Mouse (Mus musculus) embryonic facial prominence, embryonic 12.5 days (tissue): ENCODE results near the gene E130114P18Rik. TPM values are rescaled to one million over a fixed set of nuclear protein-coding genes. Genes with fewer than 3 reads are reported as not detected.

Experiments used
- ATAC-seq: fragments of 200-750 bp; cut with Nextera tagmentation; 2 replicates; pipeline ENCODE4 v1.8.0; 2017; ENCODE audit not compliant: insufficient number of reproducible peaks, insufficient read depth, low FRiP score, low TSS enrichment
- H3K27ac ChIP-seq: fragments of 300-500 bp; sonication (generic); 2 replicates; pipeline ENCODE4 v1.5.1; 2016; ENCODE audit warnings: mild to moderate bottlenecking
- H3K27me3 ChIP-seq: fragments of 300-500 bp; sonication (generic); 2 replicates; pipeline ENCODE4 v1.6.1; 2016; ENCODE audit warnings: mild to moderate bottlenecking, moderate library complexity
- H3K36me3 ChIP-seq: fragments of 300-500 bp; sonication (generic); 2 replicates; pipeline ENCODE4 v1.6.1; 2016; ENCODE audit warnings: mild to moderate bottlenecking
- H3K4me1 ChIP-seq: fragments of 300-500 bp; sonication (generic); 2 replicates; pipeline ENCODE4 v1.6.1; 2016
- H3K4me2 ChIP-seq: fragments of 300-500 bp; sonication (generic); replicated peaks from 2 replicates; pipeline ENCODE4 v1.6.1; 2016; ENCODE audit warnings: mild to moderate bottlenecking, moderate library complexity
- H3K4me3 ChIP-seq: fragments of 300-500 bp; sonication (generic); 2 replicates; pipeline ENCODE4 v1.5.1; 2016; ENCODE audit warnings: mild to moderate bottlenecking
- H3K9ac ChIP-seq: fragments of 300-500 bp; sonication (generic); 2 replicates; pipeline ENCODE4 v1.6.1; 2016; ENCODE audit warnings: mild to moderate bottlenecking, moderate library complexity
- H3K9me3 ChIP-seq: fragments of 300-500 bp; sonication (generic); 2 replicates; pipeline ENCODE4 v1.6.1; 2016; ENCODE audit warnings: mild to moderate bottlenecking, moderate library complexity
- WGBS: fragments of 180-500 bp; shearing (Covaris S2); methylation state at CpG from one replicate; pipeline ENCODE4 v1.1.7; 2016; 5-methylcytosine and 5-hydroxymethylcytosine counted together
- polyA plus RNA-seq: library from polyadenylated mRNA; unstranded; fragments of >200 nt; fragmentation: Nextera tagmentation; extraction: Ambion mirVana; gene quantifications from 2 replicates; pipeline ENCODE4 v1.2.1, GENCODE M21; 2016

Gene E130114P18Rik
- 7.5 and 8.7 TPM in 2 replicates for polyA plus RNA-seq

DNA sequence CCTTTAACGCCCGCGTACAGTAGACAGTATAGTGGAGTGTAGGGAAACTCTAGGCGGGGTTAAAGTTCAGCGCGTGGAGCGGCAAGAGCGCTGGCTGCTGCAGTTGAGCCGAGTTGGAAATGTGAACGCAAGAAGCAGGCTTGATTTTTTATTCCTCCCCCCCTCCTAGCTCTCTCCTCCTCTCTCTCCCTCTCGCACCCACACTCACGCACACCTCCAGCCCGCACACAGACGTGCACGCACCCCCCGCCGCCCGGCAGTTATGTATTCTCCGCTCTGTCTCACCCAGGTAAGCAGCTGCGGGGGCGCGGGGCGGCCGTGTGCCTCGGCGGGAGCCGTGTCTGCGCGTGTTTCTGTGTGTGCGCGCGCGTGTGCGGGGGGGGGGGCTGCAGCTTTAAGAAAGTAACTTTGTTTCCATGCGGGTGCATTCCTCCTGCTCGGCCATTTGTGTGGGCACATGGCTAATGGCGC is at the start of gene E130114P18Rik:
E130114P18Rik (minus strand) TSS at position 373 of the 471 bp plus-strand sequence.
- WGBS, result 1% methylated on average over 33 of the region's 37 CpGs
- Histone ChIP-seq H3K4me1 (peaks cover 23% of the 10 kb centered on the region), H3K27me3 (peaks cover 4% of the 10 kb centered on the region; the same call in 1 of the 2 replicates)

DNA sequence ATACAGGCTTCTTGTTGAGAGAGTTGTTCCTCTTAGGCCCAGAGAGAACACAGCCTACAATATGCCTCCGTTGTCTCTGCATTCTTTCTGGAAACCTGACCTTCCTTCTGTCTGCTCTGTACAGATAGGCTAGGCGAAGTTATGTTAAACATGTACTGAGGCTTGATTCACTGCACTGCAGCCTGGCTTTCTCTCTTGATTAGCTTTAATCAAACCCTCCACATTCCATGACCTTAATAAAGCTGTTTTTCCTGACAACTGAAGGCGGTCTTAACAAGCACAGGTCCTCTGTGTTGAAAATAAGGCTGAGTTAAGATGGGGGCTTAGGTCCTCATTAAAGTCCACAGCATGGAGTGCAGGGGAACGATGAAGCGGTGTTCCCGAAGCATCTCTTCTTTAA is 49.2 kb upstream of the E130114P18Rik start:
- Histone ChIP-seq H3K9ac (no peak overlapping the region), H3K4me2 (no peak overlapping the region), H3K27me3 (no peaks in the 10 kb centered on the region), H3K4me3 (no peak overlapping the region), H3K9me3 (no peaks in the 10 kb centered on the region), H3K36me3 (no peaks in the 10 kb centered on the region), H3K27ac (peak overlapping the region; percentile 63), H3K4me1 (peaks cover 48% of the 10 kb centered on the region)
- no peak for ATAC-seq
- WGBS, result 43% methylated on average over 6 of the region's 6 CpGs

More for the DNA sequence above, at the start of gene E130114P18Rik:
- peak within 1 kb of the TSS; percentile 99 for H3K9ac ChIP-seq
- peak within 1 kb of the TSS; percentile 77 for H3K4me2 ChIP-seq
- peak within 1 kb of the TSS; percentile 96 for H3K4me3 ChIP-seq
- H3K36me3 ChIP-seq, result peaks cover 3% of the 10 kb centered on the region; the same call in 1 of the 2 replicates
- peak; percentile 65 for ATAC-seq
- H3K9me3 ChIP-seq, result no peaks in the 10 kb centered on the region
- peak within 1 kb of the TSS; percentile 95 for H3K27ac ChIP-seq

GRCm38 (mm10) chr4:97825841-97826240 is 48.0 kb upstream of the E130114P18Rik start:
- H3K27ac ChIP-seq, result 0 out of 2 replicates have a peak overlapping the region, but pooled peaks have one; percentile 46
- H3K4me3 ChIP-seq, result no peak overlapping the region
- H3K27me3 ChIP-seq, result no peaks in the 10 kb centered on the region
- H3K36me3 ChIP-seq, result no peaks in the 10 kb centered on the region
- WGBS, result 68% methylated on average over 4 of the region's 4 CpGs
- peaks cover 48% of the 10 kb centered on the region for H3K4me1 ChIP-seq
- no peak overlapping the region for H3K9ac ChIP-seq
- no peak overlapping the region for H3K4me2 ChIP-seq
- no peaks in the 10 kb centered on the region for H3K9me3 ChIP-seq
- ATAC-seq, result no peak

GRCm38 (mm10) chr4:97825432-97825831 is 47.6 kb upstream of the E130114P18Rik start:
- no peaks in the 10 kb centered on the region for H3K36me3 ChIP-seq
- 70% methylated on average over 4 of the region's 4 CpGs for WGBS
- H3K4me3 ChIP-seq, result no peak overlapping the region
- H3K9ac ChIP-seq, result no peak overlapping the region
- no peak overlapping the region for H3K27ac ChIP-seq
- no peaks in the 10 kb centered on the region for H3K27me3 ChIP-seq
- no peak overlapping the region for H3K4me2 ChIP-seq
- H3K9me3 ChIP-seq, result no peaks in the 10 kb centered on the region
- peaks cover 48% of the 10 kb centered on the region for H3K4me1 ChIP-seq
- ATAC-seq, result no peak

- peaks cover 47% of the 10 kb centered on the region for H3K4me1 ChIP-seq
- no peak overlapping the region for H3K4me3 ChIP-seq
- H3K9me3 ChIP-seq, result no peaks in the 10 kb centered on the region
- H3K27ac ChIP-seq, result no peak overlapping the region
- H3K27me3 ChIP-seq, result no peaks in the 10 kb centered on the region
- 68% methylated on average over 4 of the region's 4 CpGs for WGBS
- no peak overlapping the region for H3K9ac ChIP-seq
- H3K4me2 ChIP-seq, result no peak overlapping the region
- H3K36me3 ChIP-seq, result no peaks in the 10 kb centered on the region
- ATAC-seq, result no peak
These were observed 46.6 kb upstream of the E130114P18Rik start for GRCm38 (mm10) chr4:97824451-97824850.

DNA sequence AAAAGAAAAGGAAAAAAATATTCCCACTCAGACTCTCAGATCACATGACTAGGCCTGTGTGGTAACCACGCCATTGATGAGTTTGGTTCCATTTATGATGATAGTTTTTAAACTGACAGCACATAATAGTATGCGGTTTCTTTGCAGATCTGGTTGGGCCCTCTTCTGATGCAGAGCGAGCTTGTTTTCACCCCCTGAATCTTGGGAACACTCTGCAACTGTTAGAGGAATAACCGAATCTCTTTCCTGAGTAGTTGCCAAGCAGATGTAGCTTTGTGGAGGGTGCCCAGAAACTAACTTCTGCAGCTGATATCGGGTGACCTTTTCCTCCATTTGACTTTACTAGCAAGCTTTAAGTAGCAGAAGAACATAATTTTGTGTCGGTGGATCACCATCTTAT is 45.6 kb upstream of the E130114P18Rik start:
- H3K27me3 ChIP-seq, result no peaks in the 10 kb centered on the region
- no peak overlapping the region for H3K4me3 ChIP-seq
- WGBS, result 86% methylated on average over 6 of the region's 6 CpGs
- peaks cover 52% of the 10 kb centered on the region for H3K4me1 ChIP-seq
- H3K27ac ChIP-seq, result no peak overlapping the region
- no peak for ATAC-seq
- H3K9me3 ChIP-seq, result no peaks in the 10 kb centered on the region
- H3K4me2 ChIP-seq, result no peak overlapping the region
- no peaks in the 10 kb centered on the region for H3K36me3 ChIP-seq
- no peak overlapping the region for H3K9ac ChIP-seq

- Histone ChIP-seq H3K27me3 (no peaks in the 10 kb centered on the region), H3K4me1 (peaks cover 46% of the 10 kb centered on the region), H3K9me3 (no peaks in the 10 kb centered on the region), H3K27ac (no peak overlapping the region), H3K36me3 (no peaks in the 10 kb centered on the region), H3K4me2 (no peak overlapping the region), H3K4me3 (no peak overlapping the region), H3K9ac (no peak overlapping the region)
- WGBS, result 83% methylated on average over 4 of the region's 4 CpGs
- ATAC-seq, result no peak
These were observed 43.8 kb upstream of the E130114P18Rik start for GRCm38 (mm10) chr4:97821556-97822251.

GRCm38 (mm10) chr4:97820474-97821259 is 42.8 kb upstream of the E130114P18Rik start:
- Histone ChIP-seq H3K27me3 (no peaks in the 10 kb centered on the region), H3K27ac (no peak overlapping the region), H3K9ac (no peak overlapping the region), H3K4me2 (no peak overlapping the region), H3K36me3 (no peaks in the 10 kb centered on the region), H3K4me3 (no peak overlapping the region), H3K9me3 (no peaks in the 10 kb centered on the region), H3K4me1 (peaks cover 38% of the 10 kb centered on the region)
- ATAC-seq, result no peak
- WGBS, result 76% methylated on average over 4 of the region's 4 CpGs

DNA sequence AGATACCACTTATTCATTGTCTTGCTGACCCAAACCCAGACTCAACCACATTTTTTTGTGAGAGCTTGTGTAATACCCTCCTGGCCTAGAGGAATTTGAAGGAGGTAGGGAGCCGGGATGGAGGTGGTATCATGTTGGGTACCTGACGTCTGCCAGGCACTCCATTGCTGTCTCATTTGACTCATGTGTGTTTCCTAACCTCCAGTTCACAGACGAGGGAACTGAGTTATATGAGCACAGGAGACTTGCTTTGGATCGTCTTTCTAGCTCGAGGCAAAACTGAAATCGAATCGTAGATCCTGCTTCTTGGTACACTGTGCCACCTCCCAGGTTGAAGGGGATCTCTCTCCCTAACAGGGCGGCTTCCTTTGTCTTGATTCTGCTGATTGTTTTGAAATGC is 41.2 kb upstream of the E130114P18Rik start:
- H3K9ac ChIP-seq, result no peak overlapping the region
- H3K9me3 ChIP-seq, result no peaks in the 10 kb centered on the region
- no peak overlapping the region for H3K4me2 ChIP-seq
- H3K27me3 ChIP-seq, result no peaks in the 10 kb centered on the region
- no peak overlapping the region for H3K27ac ChIP-seq
- no peak overlapping the region for H3K4me3 ChIP-seq
- ATAC-seq, result no peak
- H3K36me3 ChIP-seq, result no peaks in the 10 kb centered on the region
- WGBS, result 41% methylated on average over 8 of the region's 8 CpGs
- H3K4me1 ChIP-seq, result peaks cover 23% of the 10 kb centered on the region

GRCm38 (mm10) chr4:97818498-97818897 is 40.6 kb upstream of the E130114P18Rik start:
- no peak for ATAC-seq
- no peaks in the 10 kb centered on the region for H3K27me3 ChIP-seq
- no peaks in the 10 kb centered on the region for H3K36me3 ChIP-seq
- no peak overlapping the region for H3K9ac ChIP-seq
- H3K4me3 ChIP-seq, result no peak overlapping the region
- WGBS, result 66% methylated on average over 3 of the region's 3 CpGs
- H3K4me1 ChIP-seq, result peaks cover 20% of the 10 kb centered on the region; the same call in 1 of the 2 replicates
- no peak overlapping the region for H3K27ac ChIP-seq
- no peaks in the 10 kb centered on the region for H3K9me3 ChIP-seq
- H3K4me2 ChIP-seq, result no peak overlapping the region

GRCm38 (mm10) chr4:97817741-97818140 is 39.9 kb upstream of the E130114P18Rik start:
- no peaks in the 10 kb centered on the region for H3K27me3 ChIP-seq
- 62% methylated on average over 1 of the region's 1 CpGs for WGBS
- peaks cover 20% of the 10 kb centered on the region; the same call in 1 of the 2 replicates for H3K4me1 ChIP-seq
- H3K36me3 ChIP-seq, result no peaks in the 10 kb centered on the region
- no peak overlapping the region for H3K4me2 ChIP-seq
- no peak overlapping the region for H3K4me3 ChIP-seq
- no peak overlapping the region for H3K9ac ChIP-seq
- no peaks in the 10 kb centered on the region for H3K9me3 ChIP-seq
- H3K27ac ChIP-seq, result no peak overlapping the region
- no peak for ATAC-seq

GRCm38 (mm10) chr4:97816753-97817152 is 38.9 kb upstream of the E130114P18Rik start:
- Histone ChIP-seq H3K9me3 (no peaks in the 10 kb centered on the region), H3K36me3 (no peaks in the 10 kb centered on the region), H3K4me3 (no peak overlapping the region), H3K27me3 (no peaks in the 10 kb centered on the region), H3K4me1 (peaks cover 20% of the 10 kb centered on the region; the same call in 1 of the 2 replicates), H3K27ac (no peak overlapping the region), H3K4me2 (no peak overlapping the region), H3K9ac (no peak overlapping the region)
- no peak for ATAC-seq
- 84% methylated on average over 3 of the region's 3 CpGs for WGBS
